Mouse (Mus musculus) left cerebral cortex, postnatal 4 days (tissue): Measurements from ENCODE around the gene Cdc14a. TPM values are rescaled to one million over a fixed set of nuclear protein-coding genes. Genes with fewer than 3 reads are reported as not detected.

Source experiments
- DNase-seq: peaks from one replicate; pipeline ENCODE4 v3.0.0-alpha.2; 2022
- intact Hi-C: fragments of 180-260 bp; cut with DNase I; formaldehyde crosslinking; loops from one replicate; pipeline ENCODE4 v1.15.1; 2025
- total RNA-seq, 2 experiments: library from RNA; stranded (reverse); gene quantifications; 2 replicates each; pipeline ENCODE4 v1.2.3; 2021

The Cdc14a gene
- total RNA-seq, 2 experiments from 2014 or later = 3.6 to 4.9 TPM

- no peak for DNase-seq
- intact Hi-C loops = no loop called here
Measured at GRCm38 (mm10) chr3:116288833-116289232, 135.0 kb downstream of the Cdc14a start.

DNA sequence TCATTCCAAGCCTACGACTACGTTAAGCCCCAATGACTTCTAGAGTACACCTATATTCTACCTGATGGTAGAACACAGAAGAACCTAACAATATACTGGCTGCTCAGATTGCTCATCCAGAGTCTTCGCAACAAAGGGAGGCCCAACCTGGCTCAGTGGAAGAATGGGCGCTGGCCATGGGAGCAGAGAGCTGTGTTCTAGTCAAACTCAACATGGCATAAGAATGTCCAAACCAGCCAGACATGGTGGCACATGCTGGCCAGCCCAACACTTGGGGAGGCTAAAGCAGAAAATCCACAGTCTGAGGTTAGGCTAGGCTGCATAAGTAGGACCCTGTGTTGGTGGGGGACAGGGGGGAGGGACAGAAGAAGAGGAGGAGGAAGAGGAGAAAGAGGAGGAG lies 139.1 kb downstream of the Cdc14a start:
- no peak for DNase-seq
- intact Hi-C loops = no loop called here

- intact Hi-C loops = no loop called here
- DNase-seq = no peak
Measured at GRCm38 (mm10) chr3:116283996-116284395, 139.8 kb downstream of the Cdc14a start.

GRCm38 (mm10) chr3:116281663-116282062 lies 142.2 kb downstream of the Cdc14a start:
- intact Hi-C loops = no loop called here
- DNase-seq = peak; percentile 27

- DNase-seq = no peak
- intact Hi-C loops = no loop called here
Measured at GRCm38 (mm10) chr3:116277146-116277545, 146.7 kb downstream of the Cdc14a start.

- no peak for DNase-seq
- intact Hi-C loops = no loop called here
Measured at GRCm38 (mm10) chr3:116271679-116272078, 152.2 kb downstream of the Cdc14a start.

DNA sequence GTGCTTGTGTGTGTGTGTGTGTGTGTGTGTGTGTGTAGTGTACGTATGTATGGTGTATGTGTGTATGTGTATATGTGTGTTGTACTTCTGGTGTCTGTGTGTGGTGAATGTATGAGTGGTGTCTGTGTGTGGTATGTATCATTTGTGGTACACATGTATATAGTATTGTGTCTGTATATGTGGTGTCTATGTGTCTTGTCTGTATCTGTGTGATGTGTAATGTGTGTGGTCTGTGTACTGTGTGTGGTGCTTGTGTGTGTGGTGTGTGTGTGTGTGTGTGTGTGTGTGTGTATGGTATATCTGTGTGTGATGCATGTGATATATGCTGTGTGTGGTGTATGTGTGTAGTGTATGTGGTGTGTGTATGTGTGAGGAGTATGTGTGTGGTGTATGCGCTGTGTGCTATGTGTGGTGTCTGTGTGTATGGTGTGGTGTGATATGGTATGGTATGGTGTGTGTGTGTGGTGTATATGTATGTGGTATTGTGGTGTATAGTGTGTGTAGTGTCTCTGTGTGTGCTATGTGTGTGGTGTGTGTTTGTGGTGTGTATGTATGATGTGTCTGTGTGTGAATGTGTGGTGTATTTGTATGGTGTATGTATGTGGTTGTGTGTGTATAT lies 156.7 kb downstream of the Cdc14a start:
- no peak for DNase-seq
- intact Hi-C loops = no loop called here

DNA sequence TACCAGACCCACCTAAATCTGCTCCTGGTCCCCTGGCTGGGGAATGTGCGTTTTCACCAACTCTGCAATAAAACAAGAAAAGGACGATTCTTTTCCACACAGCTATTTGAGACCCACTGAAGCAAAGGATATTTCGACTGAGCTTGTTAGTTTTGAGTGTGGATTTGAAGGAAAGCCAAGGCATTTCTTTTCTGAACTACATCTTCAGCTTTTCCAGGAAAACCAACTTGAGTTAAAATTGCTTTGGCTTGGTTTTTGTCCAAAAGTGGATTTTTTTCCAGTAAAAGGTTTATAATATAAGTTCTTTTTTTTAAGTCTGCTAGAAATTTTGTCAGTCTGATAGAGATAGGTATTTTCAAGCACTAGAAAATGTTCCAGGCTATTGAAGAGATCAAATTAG lies 157.5 kb downstream of the Cdc14a start:
- intact Hi-C loops = no loop called here
- no peak for DNase-seq

DNA sequence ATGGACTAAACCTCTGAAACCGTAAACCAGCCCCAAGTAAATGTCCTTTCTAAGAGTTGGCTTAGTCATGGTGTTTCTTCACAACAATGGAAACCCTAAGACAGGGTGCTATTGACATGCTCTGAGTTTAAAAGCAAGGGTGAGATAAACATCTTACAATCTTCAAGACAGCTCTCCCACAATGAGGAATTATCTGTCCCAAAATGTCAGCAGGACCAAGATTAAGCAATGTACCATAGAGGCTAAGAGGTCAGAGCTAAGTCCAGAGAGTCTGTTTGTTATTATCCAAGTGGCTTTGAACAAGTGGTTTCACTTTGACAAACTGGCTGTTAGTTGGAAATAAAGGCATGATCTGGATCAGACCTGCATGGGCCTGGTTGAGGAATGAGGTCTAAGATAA lies 159.9 kb downstream of the Cdc14a start:
- no peak for DNase-seq
- intact Hi-C loops = loop anchor here (5.0 kb wide), 1 partner anchor 58 kb away; no protein-coding TSS in a partner anchor

GRCm38 (mm10) chr3:116263061-116263460 lies 160.8 kb downstream of the Cdc14a start:
- intact Hi-C loops = loop anchor here (5.0 kb wide), 1 partner anchor 59 kb away; no protein-coding TSS in a partner anchor
- DNase-seq = peak; percentile 19

DNA sequence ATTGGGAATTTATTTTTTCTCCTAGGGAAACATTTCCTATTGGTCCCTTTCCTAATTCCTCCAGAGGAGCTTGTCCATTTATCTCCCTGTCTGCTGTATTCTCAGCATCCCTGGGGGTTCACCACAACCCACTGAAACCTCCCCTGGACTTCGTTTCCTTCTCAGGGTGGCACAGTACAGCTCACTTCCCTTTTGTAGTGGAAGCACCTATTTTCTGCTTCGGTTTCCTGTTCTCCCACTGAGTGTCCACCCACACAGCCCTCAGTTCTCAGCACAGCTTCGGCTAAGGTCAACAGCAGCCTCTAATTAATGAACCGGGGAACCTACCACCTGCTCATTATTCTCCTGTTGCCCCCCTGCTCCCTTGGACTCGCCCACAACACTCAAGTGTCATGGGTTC lies 167.7 kb downstream of the Cdc14a start:
- DNase-seq = no peak
- intact Hi-C loops = no loop called here

DNA sequence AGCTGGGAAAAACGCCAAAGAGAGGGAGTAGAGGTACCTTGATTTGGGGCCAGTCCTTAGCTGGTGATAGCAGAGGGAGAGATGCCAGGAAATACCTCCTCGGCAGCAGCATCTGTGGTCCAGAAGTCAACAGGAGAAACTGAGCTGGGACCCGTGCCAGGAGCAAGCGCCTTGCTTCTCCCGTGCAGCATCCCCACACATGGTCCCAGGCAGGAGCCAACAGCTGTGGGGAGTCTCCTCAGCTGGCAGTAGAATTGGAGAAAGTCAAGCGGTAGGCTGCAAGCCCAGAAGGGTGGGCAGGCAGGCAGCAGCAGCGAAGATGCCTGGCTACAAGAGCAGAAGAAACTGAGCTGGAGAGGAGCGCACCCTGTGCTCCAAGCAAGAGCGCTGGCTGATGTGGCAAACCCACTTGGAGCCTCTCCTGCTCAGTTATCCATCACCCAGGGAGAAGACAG lies 170.7 kb downstream of the Cdc14a start, which contains the start of gene Gpr88:
Gene Gpr88, minus strand, starts transcription at position 427 of the 455 bp plus-strand sequence.
- intact Hi-C loops = loop anchor here (5.0 kb wide), 1 partner anchor 211 kb away; no protein-coding TSS in a partner anchor
- DNase-seq = peak; percentile 96

DNA sequence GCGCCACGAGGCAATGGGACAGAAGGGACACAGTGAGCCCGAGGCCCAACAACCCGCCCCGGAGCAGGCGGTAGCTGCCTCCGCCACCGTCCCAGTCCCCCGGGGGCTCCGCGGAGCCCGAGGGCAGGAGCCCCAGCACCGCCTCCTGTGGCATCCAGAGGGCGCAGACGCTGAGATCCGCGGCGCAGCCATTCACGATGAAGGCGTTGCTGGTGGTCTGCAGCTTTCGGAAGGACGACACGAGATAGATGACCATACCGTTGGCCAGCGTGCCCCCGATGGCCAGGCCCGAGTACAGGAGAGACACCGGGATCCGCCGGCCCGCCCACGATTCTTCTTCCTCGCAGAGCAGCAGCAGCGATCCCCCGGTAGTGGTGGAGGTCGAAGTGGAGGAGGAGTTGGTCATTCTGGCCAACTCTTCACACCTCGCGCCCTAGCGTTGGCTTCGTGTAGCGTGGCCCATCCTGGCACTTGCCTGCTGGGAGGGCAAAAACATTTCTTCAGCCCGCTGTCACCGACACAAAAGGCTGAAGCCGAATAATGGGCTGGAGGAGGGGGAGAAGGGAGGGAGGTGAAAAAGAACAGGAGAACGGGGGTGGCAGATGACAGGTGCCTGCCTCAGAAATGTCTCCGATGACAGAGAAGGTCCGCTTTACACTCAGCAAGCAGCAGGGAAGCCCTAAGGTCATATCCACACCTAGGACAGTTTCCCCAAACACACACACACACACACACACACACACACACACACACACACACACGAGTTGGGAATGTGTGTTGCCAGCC lies 171.4 kb downstream of the Cdc14a start:
- peak; percentile 43 for DNase-seq
- intact Hi-C loops = loop anchor here (5.0 kb wide), 1 partner anchor 210 kb away; no protein-coding TSS in a partner anchor

DNA sequence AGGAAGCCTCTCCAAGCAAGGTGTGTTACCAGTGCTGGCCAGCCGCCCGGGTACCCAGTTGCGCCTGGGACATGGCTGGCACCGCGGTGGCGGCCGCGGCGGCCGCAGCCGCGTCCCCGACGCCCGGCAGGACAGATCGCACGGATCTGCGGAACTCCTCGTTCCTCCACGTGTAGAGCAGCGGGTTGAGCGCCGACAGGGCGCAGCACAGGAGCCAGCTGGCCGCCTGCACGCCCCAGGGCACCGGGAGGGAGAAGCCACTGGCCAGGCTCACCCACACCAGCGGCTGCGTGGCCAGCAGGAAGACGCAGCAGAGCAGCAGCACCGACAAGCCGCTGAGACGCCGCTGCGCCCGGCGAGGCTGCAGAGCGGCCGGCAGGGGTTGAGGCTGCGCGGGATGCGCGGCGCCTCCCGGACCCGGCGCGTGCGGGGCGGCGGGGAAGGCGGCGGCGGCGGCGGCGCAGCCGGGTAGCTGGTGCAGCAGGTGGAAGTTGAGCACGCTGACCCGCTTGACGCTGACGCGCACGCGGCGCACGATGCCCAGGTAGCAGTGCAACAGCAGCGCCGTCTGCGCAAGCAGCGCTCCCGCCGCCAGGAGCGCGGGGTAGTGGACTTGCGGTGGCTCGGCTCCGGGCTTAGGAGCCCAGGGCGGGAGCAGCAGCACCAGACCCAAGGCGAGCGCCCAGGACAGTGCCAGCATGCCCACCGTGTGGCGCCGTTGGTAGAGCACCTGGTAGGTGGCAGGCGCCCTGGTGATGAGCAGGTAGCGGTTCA lies 172.2 kb downstream of the Cdc14a start:
- DNase-seq = peak; percentile 35
- intact Hi-C loops = loop anchor here (5.0 kb wide), 1 partner anchor 209 kb away; no protein-coding TSS in a partner anchor

- intact Hi-C loops = no loop called here
- DNase-seq = peak; percentile 35
Measured at GRCm38 (mm10) chr3:116249026-116249425, 174.8 kb downstream of the Cdc14a start.

DNA sequence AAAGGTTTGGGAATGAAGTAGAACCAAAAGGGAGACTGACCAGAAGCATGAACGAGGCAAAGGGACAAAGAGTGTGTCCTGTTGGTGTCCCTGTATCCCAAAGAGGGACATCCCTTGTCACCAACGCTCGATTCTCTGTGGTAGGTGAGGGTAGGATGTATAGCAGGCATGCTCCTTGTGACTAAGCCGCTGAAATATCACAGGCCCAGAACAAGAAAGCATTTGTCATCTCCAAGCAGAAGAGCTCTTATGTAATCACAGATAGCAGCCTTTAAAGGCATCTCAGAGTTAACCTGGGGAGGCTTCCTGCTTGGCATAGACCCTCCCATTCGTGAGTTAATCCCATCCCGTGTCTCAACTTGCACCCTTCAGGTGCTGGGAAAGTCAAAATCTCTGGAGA lies 179.4 kb downstream of the Cdc14a start:
- no peak for DNase-seq
- intact Hi-C loops = no loop called here

DNA sequence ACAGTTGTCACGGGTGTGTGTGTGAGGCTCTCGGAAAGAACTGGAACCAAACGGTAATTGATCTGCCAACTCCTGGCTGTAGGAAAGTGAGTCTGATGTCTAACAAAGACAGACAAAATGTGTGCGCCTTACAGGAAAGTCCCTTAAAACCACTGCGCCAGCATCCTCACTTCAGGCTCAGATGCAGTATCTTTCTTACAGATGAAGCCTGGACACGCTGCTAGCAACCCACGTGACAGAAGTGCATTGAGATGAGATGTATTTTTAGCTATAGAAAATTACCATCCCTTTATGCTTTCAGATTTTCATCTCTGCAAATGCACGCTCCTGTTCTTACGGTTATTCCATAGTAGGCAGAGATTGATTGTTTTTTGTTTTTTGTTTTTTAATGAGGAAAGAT lies 181.1 kb downstream of the Cdc14a start:
- DNase-seq = no peak
- intact Hi-C loops = no loop called here

GRCm38 (mm10) chr3:116237527-116237926 lies 186.3 kb downstream of the Cdc14a start:
- intact Hi-C loops = no loop called here
- DNase-seq = no peak

GRCm38 (mm10) chr3:116236856-116237255 lies 187.0 kb downstream of the Cdc14a start:
- intact Hi-C loops = no loop called here

GRCm38 (mm10) chr3:116233515-116233914 lies 190.3 kb downstream of the Cdc14a start:
- intact Hi-C loops = no loop called here
- no peak for DNase-seq

More at GRCm38 (mm10) chr3:116236856-116237255, 187.0 kb downstream of the Cdc14a start:
- DNase-seq = no peak

- intact Hi-C loops = no loop called here
- no peak for DNase-seq
Measured at GRCm38 (mm10) chr3:116232763-116233162, 191.1 kb downstream of the Cdc14a start.
